Mouse (Mus musculus) thymus, adult 2 months (tissue): Measurements from ENCODE around the gene Galnt10. TPM values are rescaled to one million over a fixed set of nuclear protein-coding genes. Genes with fewer than 3 reads are reported as not detected.

Experiments
- DNase-seq: peaks from one replicate; pipeline ENCODE4 v3.0.0; 2021
- H3K27ac ChIP-seq: fragments of 200-500 bp; 2 replicates; pipeline ENCODE4 v1.5.1; 2012; ENCODE audit warnings: low read length, control low read depth; ENCODE audit not compliant: control insufficient read depth, insufficient read depth
- H3K27me3 ChIP-seq: fragments of 200-500 bp; 2 replicates; pipeline ENCODE4 v1.6.1; 2012; ENCODE audit warnings: mild to moderate bottlenecking, low read length, moderate library complexity, mixed read lengths; ENCODE audit not compliant: control insufficient read depth, insufficient read depth
- H3K36me3 ChIP-seq: fragments of 200-500 bp; 2 replicates; pipeline ENCODE4 v1.6.1; 2012; ENCODE audit warnings: mild to moderate bottlenecking, low read length, moderate library complexity; ENCODE audit not compliant: control insufficient read depth, insufficient read depth
- H3K4me1 ChIP-seq: fragments of 200-500 bp; replicated peaks from 2 replicates; pipeline ENCODE4 v1.6.1; 2012; ENCODE audit warnings: low read length; ENCODE audit not compliant: control insufficient read depth, insufficient read depth
- H3K4me3 ChIP-seq: fragments of 200-500 bp; 2 replicates; pipeline ENCODE4 v1.5.1; 2012; ENCODE audit warnings: mild to moderate bottlenecking, low read length, control low read depth, moderate library complexity; ENCODE audit not compliant: control insufficient read depth, insufficient read depth
- CTCF ChIP-seq: fragments of 200-500 bp; IDR thresholded peaks from 2 replicates; pipeline ENCODE4 v1.5.1; 2012; ENCODE audit warnings: mild to moderate bottlenecking, control low read depth, low read length, moderate library complexity, borderline replicate concordance; ENCODE audit not compliant: control insufficient read depth, poor library complexity, insufficient read depth; ENCODE audit errors: extremely low read depth
- POLR2A ChIP-seq: fragments of 200-500 bp; IDR thresholded peaks from 2 replicates; pipeline ENCODE4 v1.6.1; 2012; ENCODE audit warnings: mild to moderate bottlenecking, low read length, control low read depth, moderate library complexity; ENCODE audit not compliant: control insufficient read depth, poor library complexity, insufficient read depth; ENCODE audit errors: extremely low read depth
- WGBS: fragments of 180-500 bp; shearing (Covaris S2); methylation state at CpG from one replicate; pipeline ENCODE4 v1.1.7; 2018; 5-methylcytosine and 5-hydroxymethylcytosine counted together
- polyA plus RNA-seq: library from polyadenylated mRNA; depleted of rRNA; stranded (reverse); fragments of >200 nt; gene quantifications from 2 replicates; pipeline ENCODE4 v1.2.3, GENCODE M21; 2012; rRNA removed

Gene Galnt10
- polyA plus RNA-seq, 1 experiment, result 28.0 TPM

GRCm38 (mm10) chr11:57832552-57833201 is 187.4 kb downstream of the Galnt10 start, which contains the start of gene Hand1:
TSS of gene Hand1 (minus strand) at chr11:57832818.
- Histone ChIP-seq H3K36me3 (no peaks in the 10 kb centered on the region), H3K27me3 (peaks cover 52% of the 10 kb centered on the region), H3K4me3 (no peak within 1 kb of the TSS), H3K4me1 (peaks cover 11% of the 10 kb centered on the region), H3K27ac (no peak within 1 kb of the TSS)
- 31% methylated on average over 23 of the region's 23 CpGs for WGBS
- TF ChIP-seq POLR2A (no peak), CTCF (no peak)
- DNase-seq, result no peak

DNA sequence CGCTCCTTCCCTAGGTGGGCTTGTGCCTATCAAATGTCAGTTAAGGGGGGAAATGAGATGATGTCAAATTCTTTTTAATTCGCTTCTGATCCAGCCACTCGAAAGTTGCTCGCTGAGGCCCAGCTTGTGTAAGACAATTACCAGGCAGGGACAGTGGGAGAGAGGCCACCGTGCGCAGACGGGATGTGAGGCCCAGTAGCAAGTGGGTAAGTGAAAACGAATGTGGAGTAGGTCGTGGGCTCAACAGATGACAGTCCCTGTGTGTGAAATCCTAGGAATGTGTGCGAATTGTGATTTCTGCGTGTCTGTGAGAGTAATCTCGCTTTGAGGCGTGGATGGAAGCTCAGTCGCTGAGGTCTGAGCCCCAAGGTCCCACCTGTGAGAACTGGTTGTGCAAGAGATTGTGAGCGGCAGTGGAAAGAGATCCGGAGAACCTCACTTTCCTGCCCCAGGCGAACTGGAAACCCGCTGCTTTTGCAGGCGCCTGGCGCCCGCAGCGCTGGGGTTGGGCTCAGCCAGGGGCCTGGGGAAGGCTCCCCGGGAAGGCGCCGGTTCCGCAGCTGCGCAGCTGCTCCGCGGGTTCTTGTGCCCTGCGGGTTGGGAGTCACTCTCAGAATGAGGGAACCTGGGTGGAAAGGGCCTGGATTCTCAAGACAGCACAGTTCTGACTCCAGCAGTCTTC is 188.2 kb downstream of the Galnt10 start:
- peaks cover 54% of the 10 kb centered on the region for H3K27me3 ChIP-seq
- peaks cover 4% of the 10 kb centered on the region; the same call in 1 of the 2 replicates for H3K4me1 ChIP-seq
- TF ChIP-seq CTCF (no peak), POLR2A (no peak)
- 13% methylated on average over 30 of the region's 30 CpGs for WGBS
- DNase-seq, result no peak
- no peak overlapping the region for H3K4me3 ChIP-seq
- no peak overlapping the region for H3K27ac ChIP-seq
- no peaks in the 10 kb centered on the region for H3K36me3 ChIP-seq

GRCm38 (mm10) chr11:57834031-57834430 is 188.8 kb downstream of the Galnt10 start:
- no peak overlapping the region for H3K27ac ChIP-seq
- H3K4me3 ChIP-seq, result no peak overlapping the region
- H3K4me1 ChIP-seq, result 0 out of 2 replicates have a peak, but pooled peaks cover under 1% of the 10 kb centered on the region
- TF ChIP-seq POLR2A (no peak), CTCF (no peak)
- 33% methylated on average over 6 of the region's 6 CpGs for WGBS
- peaks cover 52% of the 10 kb centered on the region for H3K27me3 ChIP-seq
- no peak for DNase-seq
- no peaks in the 10 kb centered on the region for H3K36me3 ChIP-seq

DNA sequence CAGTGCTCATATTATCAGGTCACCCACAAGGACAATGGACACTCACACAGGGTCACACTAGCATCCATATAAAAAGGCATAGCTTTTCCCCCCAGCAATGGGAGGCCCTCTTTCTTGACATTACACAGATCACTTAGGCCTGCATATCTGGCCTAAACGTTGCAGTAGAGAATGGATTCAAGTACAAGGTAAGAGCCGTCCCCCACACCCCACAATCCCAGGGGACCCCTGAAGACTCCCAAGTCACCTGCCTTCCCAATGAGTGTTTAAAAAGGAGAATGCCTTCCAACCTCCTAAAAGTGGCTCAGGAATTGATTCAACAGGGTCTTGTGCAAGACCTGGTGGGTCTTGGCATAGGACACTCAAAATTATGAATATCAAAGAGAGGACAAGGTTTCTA is 190.1 kb downstream of the Galnt10 start:
- H3K4me3 ChIP-seq, result no peak overlapping the region
- peaks cover 47% of the 10 kb centered on the region for H3K27me3 ChIP-seq
- H3K36me3 ChIP-seq, result no peaks in the 10 kb centered on the region
- 70% methylated on average over 2 of the region's 2 CpGs for WGBS
- no peaks in the 10 kb centered on the region for H3K4me1 ChIP-seq
- DNase-seq, result no peak
- H3K27ac ChIP-seq, result no peak overlapping the region
- TF ChIP-seq CTCF, result no peak
- no peak for TF ChIP-seq POLR2A

- peaks cover 47% of the 10 kb centered on the region for H3K27me3 ChIP-seq
- H3K4me1 ChIP-seq, result no peaks in the 10 kb centered on the region
- DNase-seq, result no peak
- no peak overlapping the region for H3K4me3 ChIP-seq
- H3K36me3 ChIP-seq, result no peaks in the 10 kb centered on the region
- TF ChIP-seq CTCF, result no peak
- TF ChIP-seq POLR2A, result no peak
- no peak overlapping the region for H3K27ac ChIP-seq
- WGBS, result 28% methylated on average over 3 of the region's 3 CpGs
Observed at GRCm38 (mm10) chr11:57835931-57836330, 190.7 kb downstream of the Galnt10 start.

DNA sequence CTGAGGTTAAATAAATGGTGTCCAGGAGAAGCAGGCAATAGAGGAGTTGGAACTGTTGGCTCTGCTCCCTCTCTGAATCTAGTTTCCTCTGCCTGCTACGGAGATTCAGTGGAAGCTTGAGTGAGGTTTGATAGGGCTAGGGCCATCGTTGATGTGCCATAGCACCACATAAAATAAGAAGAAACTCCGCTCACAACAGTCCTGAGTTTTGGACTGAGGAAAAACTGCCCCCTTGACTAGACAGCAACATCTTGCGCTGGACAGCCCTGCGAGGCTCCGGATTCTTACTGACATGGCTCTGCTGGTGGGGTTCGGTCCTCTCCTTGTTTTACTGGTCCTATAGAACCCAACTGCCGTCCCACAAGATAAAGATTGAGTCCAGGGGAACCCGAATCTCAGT is 191.2 kb downstream of the Galnt10 start:
- TF ChIP-seq POLR2A (no peak), CTCF (no peak)
- no peak for DNase-seq
- Histone ChIP-seq H3K27me3 (peaks cover 44% of the 10 kb centered on the region), H3K27ac (no peak overlapping the region), H3K4me3 (no peak overlapping the region), H3K36me3 (no peaks in the 10 kb centered on the region), H3K4me1 (no peaks in the 10 kb centered on the region)
- 35% methylated on average over 9 of the region's 9 CpGs for WGBS

Other genes starting within 250 kb of the Galnt10 start
- gene Fam114a2, start 126.8 kb upstream of the Galnt10 start, polyA plus RNA-seq, result 33.4 and 40.2 TPM in 2 replicates
- gene Mfap3, start 126.8 kb upstream of the Galnt10 start, polyA plus RNA-seq, result 18.9 and 20.6 TPM in 2 replicates
- gene Sap30l, start 156.2 kb downstream of the Galnt10 start, polyA plus RNA-seq, result 37.1 and 51.0 TPM in 2 replicates
- 0.23 and 0.30 TPM in 2 replicates for gene Hand1, start 187.4 kb downstream of the Galnt10 start, polyA plus RNA-seq